Mouse (Mus musculus): ENCODE data around the gene Mis18bp1.

DNA sequence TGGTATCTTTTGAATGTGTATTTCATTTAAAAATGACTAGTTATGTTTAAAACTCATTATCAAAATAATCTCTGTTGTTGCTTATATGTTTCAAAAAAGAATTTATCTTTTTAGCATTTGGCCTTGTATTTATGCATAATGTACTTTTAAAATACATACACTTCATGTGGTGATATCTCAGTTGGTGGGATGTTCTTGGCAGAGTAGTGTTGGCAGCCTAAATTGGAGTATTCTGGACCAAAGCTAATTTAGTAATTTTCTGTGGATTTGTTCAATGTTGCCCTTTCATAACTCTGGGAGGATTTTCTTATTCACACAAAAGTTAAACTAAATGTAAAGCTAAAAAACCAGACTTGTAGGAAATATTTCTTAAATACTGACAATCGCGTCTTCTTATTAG lies 29.4 kb upstream of the Mis18bp1 start:
- TF ChIP-seq CTCF (IDR thresholded peaks at IDR 0.05; ENCODE audit: low read depth): no peak
- no peak for TF ChIP-seq EP300 (IDR thresholded peaks at IDR 0.05; ENCODE audit: low read depth)
